8 mouse cellular contexts compared by ENCODE assay signal in the genomic region with DNA sequence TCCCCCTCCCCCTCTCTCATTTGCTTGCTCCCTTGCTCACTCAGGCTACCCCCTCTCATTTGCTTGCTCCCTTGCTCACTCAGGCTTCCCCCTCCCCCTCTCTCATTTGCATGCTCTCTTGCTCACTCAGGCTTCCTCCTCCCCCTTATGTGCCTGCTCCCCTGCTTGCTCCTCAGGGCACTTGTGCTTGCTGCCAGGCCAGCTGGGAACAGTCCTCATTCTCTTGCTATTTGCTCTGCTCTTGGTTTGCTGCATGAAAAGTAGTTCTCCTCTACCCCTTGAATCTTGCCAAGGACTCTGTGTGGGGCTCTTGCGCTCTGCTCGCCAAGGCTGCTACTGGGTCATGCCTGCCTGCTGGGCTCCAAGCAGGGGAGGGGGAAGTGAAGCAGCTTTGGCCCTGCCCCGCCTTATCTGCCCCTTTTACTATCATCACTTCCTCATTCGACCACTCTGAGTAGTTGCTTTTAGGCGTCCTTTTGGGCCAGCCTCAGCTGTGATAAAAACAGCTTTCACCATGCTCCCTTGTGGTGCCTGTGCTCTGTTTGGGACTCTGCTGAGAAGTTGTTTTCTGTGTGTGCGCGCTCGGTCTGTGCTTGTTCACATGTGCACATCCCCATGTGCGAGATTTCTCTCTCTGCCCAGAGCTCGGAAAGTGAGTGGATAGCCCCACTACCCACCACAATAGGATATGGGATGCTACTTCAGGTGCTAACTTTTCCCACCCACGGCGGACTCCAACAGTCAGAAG. TPM values are rescaled to one million over a fixed set of nuclear protein-coding genes. Genes with fewer than 3 reads are reported as not detected.
DNase-seq lines count a peak whose midpoint lies in the region; ATAC-seq and TF ChIP-seq lines count a peak whose summit lies in the region.

No protein-coding gene starts in this region.

- no peaks in the 10 kb centered on the region for H3K36me3 ChIP-seq in forebrain, embryonic 13.5 days (ENCODE audit: poor library complexity, severe bottlenecking)
- H3K36me3 ChIP-seq in limb, embryonic 10.5 days: no peaks in the 10 kb centered on the region
- H3K36me3 ChIP-seq in midbrain, postnatal 0 days (ENCODE audit: insufficient read depth, low read length): no peaks in the 10 kb centered on the region

- 45% methylated on average over 12 of the region's 12 CpGs for WGBS in forebrain, embryonic 13.5 days
- 28% methylated on average over 12 of the region's 12 CpGs for WGBS in limb, embryonic 10.5 days
- WGBS in midbrain, postnatal 0 days: 41% methylated on average over 11 of the region's 12 CpGs

- peak; percentile 83 for ATAC-seq in forebrain, embryonic 13.5 days
- ATAC-seq in midbrain, postnatal 0 days (ENCODE audit: low FRiP score): peak; percentile 34; the same call in 1 of the 2 replicates

- no peaks in the 10 kb centered on the region for H3K4me1 ChIP-seq in forebrain, embryonic 13.5 days
- no peaks in the 10 kb centered on the region for H3K4me1 ChIP-seq in limb, embryonic 10.5 days
- no peaks in the 10 kb centered on the region for H3K4me1 ChIP-seq in midbrain, postnatal 0 days (ENCODE audit: insufficient read depth, low read length)

- DNase-seq in left cerebral cortex, adult 11 months (ENCODE audit: low spot score): peak; percentile 8
- DNase-seq in left cerebral cortex, postnatal 36 days (ENCODE audit: low spot score in 2 of 2): no peak
- peak; percentile 10 for DNase-seq in brain, embryonic 18.5 days (ENCODE audit: low read depth, low spot score)
- no peak for DNase-seq in limb, embryonic 10.5 days (ENCODE audit: low spot score)
- peak; percentile 38 for DNase-seq in midbrain, postnatal 0 days (ENCODE audit: low spot score)
- no peak for DNase-seq in gastrocnemius, postnatal 36 days
- no peak for DNase-seq in thymus, postnatal 14 days

- no peak overlapping the region for H3K27ac ChIP-seq in forebrain, embryonic 13.5 days
- H3K27ac ChIP-seq in limb, embryonic 10.5 days: no peak overlapping the region
- H3K27ac ChIP-seq in midbrain, postnatal 0 days (ENCODE audit: low read depth, low read length): no peak overlapping the region

- no peak overlapping the region for H3K9ac ChIP-seq in forebrain, embryonic 13.5 days
- no peak overlapping the region for H3K9ac ChIP-seq in midbrain, postnatal 0 days (replicated peaks; ENCODE audit: low read length, poor library complexity, severe bottlenecking)

- no peaks in the 10 kb centered on the region for H3K9me3 ChIP-seq in forebrain, embryonic 13.5 days (replicated peaks)
- H3K9me3 ChIP-seq in limb, embryonic 10.5 days (replicated peaks): no peaks in the 10 kb centered on the region
- H3K9me3 ChIP-seq in midbrain, postnatal 0 days (ENCODE audit: low read length): no peaks in the 10 kb centered on the region

- intact Hi-C loops in left cerebral cortex, postnatal 36 days (cut with DNase I): no loop called here
- intact Hi-C loops in gastrocnemius, postnatal 36 days (cut with DNase I): no loop called here

- no peak overlapping the region for H3K4me3 ChIP-seq in forebrain, embryonic 13.5 days
- peak overlapping the region; percentile 29 for H3K4me3 ChIP-seq in limb, embryonic 10.5 days
- no peak overlapping the region for H3K4me3 ChIP-seq in midbrain, postnatal 0 days (ENCODE audit: low read depth, low read length)

- TF ChIP-seq CTCF in midbrain, postnatal 0 days (IDR thresholded peaks at IDR 0.05): no peak

- 0 out of 2 replicates have a peak overlapping the region, but pooled peaks have one; percentile 5 for H3K4me2 ChIP-seq in forebrain, embryonic 13.5 days
- no peak overlapping the region for H3K4me2 ChIP-seq in midbrain, postnatal 0 days (ENCODE audit: low read depth, low read length, poor library complexity, severe bottlenecking)

- H3K27me3 ChIP-seq in forebrain, embryonic 13.5 days: no peaks in the 10 kb centered on the region
- no peaks in the 10 kb centered on the region for H3K27me3 ChIP-seq in limb, embryonic 10.5 days (ENCODE audit: low read depth, poor library complexity, severe bottlenecking)
- no peaks in the 10 kb centered on the region for H3K27me3 ChIP-seq in midbrain, postnatal 0 days (ENCODE audit: insufficient read depth, low read length)

RNA-seq across cellular contexts. Expression of a gene that starts 13.2 kb away (rescaled TPM):
- total RNA-seq in left cerebral cortex, postnatal 36 days (2021): 1 to 10 TPM; 1.3 to 1.7 TPM
- 0.87 and 1.0 TPM in 2 replicates for polyA plus RNA-seq in forebrain, embryonic 13.5 days (2015; fragmentation: Nextera tagmentation; extraction: Ambion mirVana)
- polyA plus RNA-seq in limb, embryonic 10.5 days (2016; fragmentation: Nextera tagmentation; extraction: Ambion mirVana): 1.7 TPM in 2 replicates
- 4.8 and 10.6 TPM in 2 replicates for total RNA-seq in midbrain, postnatal 0 days (2014; rRNA removed)
- polyA plus RNA-seq in midbrain, postnatal 0 days (2015; fragmentation: Nextera tagmentation; extraction: Ambion mirVana): 9.7 and 9.9 TPM in 2 replicates
- not detected for total RNA-seq in gastrocnemius, postnatal 36 days (2021)

Comparison
In these comparisons a context has a peak if more than half of its experiments do, and no peak if none do; other contexts are left out.
1. DNase-seq: peak in left cerebral cortex, adult 11 months (single experiment), brain, embryonic 18.5 days (single experiment) and midbrain, postnatal 0 days (single experiment); none in left cerebral cortex, postnatal 36 days (0 of 2), limb, embryonic 10.5 days (single experiment), gastrocnemius, postnatal 36 days (0 of 2) and thymus, postnatal 14 days (single experiment).